In genomic region chr10:128230582-128230981, GRCm38 (mm10) we compare ENCODE assay signal across 1 mouse cellular context.
TF ChIP-seq lines count a peak whose summit lies in the region.

No protein-coding gene starts in this region.

TF ChIP-seq in MEL, 35 proteins besides CTCF, POLR2A, EP300 and RAD21 (continued from another document):
- TF ChIP-seq MYC (IDR thresholded peaks at IDR 0.05; ENCODE audit: low read depth, low read length), result no peak
- TF ChIP-seq MAFK (IDR thresholded peaks at IDR 0.05; ENCODE audit: borderline replicate concordance, low read depth, low read length), result no peak
- no peak for TF ChIP-seq CHD1 (IDR thresholded peaks at IDR 0.05; ENCODE audit: low read depth, low read length)
- no peak for TF ChIP-seq NRF1 (IDR thresholded peaks at IDR 0.05; ENCODE audit: insufficient read depth, low read depth, low read length, poor library complexity, severe bottlenecking)
- TF ChIP-seq SMC3 (IDR thresholded peaks at IDR 0.05; ENCODE audit: low read depth, low read length), result no peak
- no peak for TF ChIP-seq CHD2 (IDR thresholded peaks at IDR 0.05; ENCODE audit: low read length)
- no peak for TF ChIP-seq USF1 (IDR thresholded peaks at IDR 0.05; ENCODE audit: low read depth, low read length)
- TF ChIP-seq GATA1 (IDR thresholded peaks at IDR 0.05; ENCODE audit: low read depth, low read length), result no peak
- no peak for TF ChIP-seq POLR2AphosphoS5 (IDR thresholded peaks at IDR 0.05; ENCODE audit: borderline replicate concordance, low read depth, low read length)
- TF ChIP-seq GABPA (IDR thresholded peaks at IDR 0.05; ENCODE audit: low read depth, low read length), result no peak
- TF ChIP-seq MAX (IDR thresholded peaks at IDR 0.05; ENCODE audit: low read length), result no peak
- TF ChIP-seq TAL1 (IDR thresholded peaks at IDR 0.05; ENCODE audit: low read length), result no peak
- no peak for TF ChIP-seq MYB (IDR thresholded peaks at IDR 0.05; ENCODE audit: low read depth, low read length)
